Mouse (Mus musculus) cerebellum, adult 2 months (tissue): ENCODE measurements around the gene Rbms3.

Experiments used
- CTCF ChIP-seq: fragments of 200-500 bp; IDR thresholded peaks from 2 replicates; pipeline ENCODE4 v1.5.1; 2011; ENCODE audit warnings: low read depth, mild to moderate bottlenecking, control low read depth, low read length, moderate library complexity, borderline replicate concordance; ENCODE audit not compliant: insufficient read depth
- POLR2A ChIP-seq: fragments of 200-500 bp; IDR thresholded peaks from 2 replicates; pipeline ENCODE4 v1.6.1; 2011; ENCODE audit warnings: low read length, control low read depth, borderline replicate concordance; ENCODE audit not compliant: insufficient read depth

DNA sequence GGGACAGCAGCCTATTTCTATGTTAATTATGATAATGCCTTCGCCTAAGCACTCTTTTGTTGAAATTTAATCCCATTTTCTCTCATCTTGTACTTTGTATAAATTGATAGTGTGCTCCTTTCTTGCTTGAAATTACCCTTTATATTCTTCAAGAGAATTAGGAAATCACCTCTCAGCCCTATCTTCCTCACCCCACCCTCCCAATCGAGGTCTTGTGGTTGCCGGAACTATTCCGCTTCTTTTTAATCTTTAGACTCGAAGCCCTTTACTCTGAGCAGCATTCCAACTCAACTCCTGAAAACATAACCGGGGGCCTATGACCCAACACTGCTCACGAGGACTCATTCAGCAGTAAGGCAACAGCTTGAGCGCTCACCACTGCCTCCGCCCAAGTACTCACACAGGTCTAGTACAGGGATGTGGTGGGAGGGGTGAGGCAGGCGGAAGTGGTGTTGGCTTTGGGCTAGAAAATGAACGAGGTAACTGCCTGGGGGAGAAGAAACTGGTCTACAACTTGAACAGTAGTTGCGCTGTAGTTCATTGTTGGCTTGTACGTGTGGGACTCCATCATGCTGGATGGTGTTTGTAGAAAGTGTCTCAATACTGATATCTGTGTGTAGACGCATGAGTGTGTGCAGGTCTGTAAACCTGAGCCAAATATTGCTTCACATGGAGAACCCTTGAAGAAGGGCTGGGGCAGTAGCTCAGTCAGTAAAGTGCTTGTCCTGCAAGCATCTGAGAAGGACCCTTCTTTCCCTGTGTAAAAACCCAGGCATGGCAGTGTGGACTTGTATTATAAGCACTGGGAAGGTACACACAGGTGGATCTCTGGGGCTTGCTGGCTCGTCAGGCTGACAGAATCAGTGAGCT is 331.8 kb downstream of the Rbms3 start:
- no peak for TF ChIP-seq POLR2A
- TF ChIP-seq CTCF: no peak
